Mouse (Mus musculus) hindbrain, embryonic 16.5 days (tissue): Measurements from ENCODE around the gene Mlx. TPM values are rescaled to one million over a fixed set of nuclear protein-coding genes. Genes with fewer than 3 reads are reported as not detected.
"Not testable (repeated sequence)": the region's sequence is repeated elsewhere in the genome, so short reads cannot be mapped to it uniquely, and the experiment has no call there.

Source experiments
- ATAC-seq: fragments of 200-750 bp; cut with Nextera tagmentation; 2 replicates; pipeline ENCODE4 v1.8.0; 2017; ENCODE audit warnings: moderate TSS enrichment, moderate library complexity
- H3K27ac ChIP-seq: fragments of 300-500 bp; sonication (generic); 2 replicates; pipeline ENCODE4 v1.5.1; 2014; ENCODE audit warnings: low read depth, mild to moderate bottlenecking, control low read depth, low read length, moderate library complexity
- H3K27me3 ChIP-seq: fragments of 300-500 bp; sonication (generic); replicated peaks from 2 replicates; pipeline ENCODE4 v1.6.1; 2014; ENCODE audit warnings: low read length; ENCODE audit not compliant: control insufficient read depth, insufficient read depth
- H3K36me3 ChIP-seq: fragments of 300-500 bp; sonication (generic); 2 replicates; pipeline ENCODE4 v1.6.1; 2014; ENCODE audit warnings: mild to moderate bottlenecking, low read length, moderate library complexity, mixed read lengths; ENCODE audit not compliant: control insufficient read depth, insufficient read depth
- H3K4me1 ChIP-seq: fragments of 300-500 bp; sonication (generic); 2 replicates; pipeline ENCODE4 v1.6.1; 2014; ENCODE audit warnings: low read depth, low read length; ENCODE audit not compliant: control insufficient read depth, insufficient read depth
- H3K4me2 ChIP-seq: fragments of 300-500 bp; sonication (generic); 2 replicates; pipeline ENCODE4 v1.6.1; 2014; ENCODE audit warnings: mild to moderate bottlenecking, low read length, control low read depth, moderate library complexity
- H3K4me3 ChIP-seq: fragments of 300-500 bp; sonication (generic); 2 replicates; pipeline ENCODE4 v1.5.1; 2014; ENCODE audit warnings: mild to moderate bottlenecking, low read length, control low read depth, moderate library complexity
- H3K9ac ChIP-seq: fragments of 300-500 bp; sonication (generic); 2 replicates; pipeline ENCODE4 v1.6.1; 2014; ENCODE audit warnings: low read depth, mild to moderate bottlenecking, control low read depth, low read length, moderate library complexity
- H3K9me3 ChIP-seq: fragments of 300-500 bp; sonication (generic); 2 replicates; pipeline ENCODE4 v1.6.1; 2014; ENCODE audit warnings: mild to moderate bottlenecking, low read length, moderate library complexity; ENCODE audit not compliant: control insufficient read depth
- WGBS: fragments of 180-500 bp; shearing (Covaris S2); extraction: QIAGEN DNeasy Blood & Tissue Kit; methylation state at CpG from one replicate; pipeline ENCODE4 v1.1.7; 2014; 5-methylcytosine and 5-hydroxymethylcytosine counted together
- polyA plus RNA-seq: library from polyadenylated mRNA; unstranded; fragments of >200 nt; fragmentation: Nextera tagmentation; extraction: Ambion mirVana; gene quantifications from 2 replicates; pipeline ENCODE4 v1.2.1, GENCODE M21; 2015

The Mlx gene
- polyA plus RNA-seq, 1 experiment from 2014 or later: 101 TPM

DNA sequence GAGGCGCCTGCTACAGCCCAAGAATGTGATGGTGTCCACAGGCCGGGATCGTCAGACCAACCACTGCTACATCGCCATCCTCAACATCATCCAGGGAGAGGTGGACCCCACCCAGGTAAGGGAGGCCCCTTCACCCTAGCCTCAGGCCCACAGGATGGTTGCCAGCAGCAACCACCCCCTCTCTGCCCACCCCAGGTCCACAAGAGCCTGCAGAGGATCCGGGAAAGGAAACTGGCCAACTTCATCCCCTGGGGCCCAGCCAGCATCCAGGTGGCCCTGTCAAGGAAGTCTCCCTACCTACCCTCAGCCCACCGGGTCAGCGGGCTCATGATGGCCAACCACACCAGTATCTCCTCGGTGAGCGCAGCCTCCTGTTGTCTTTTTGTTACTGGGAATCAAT is 37.9 kb downstream of the Mlx start:
- peaks cover 12% of the 10 kb centered on the region for H3K36me3 ChIP-seq
- H3K4me3 ChIP-seq, H3K4me1 ChIP-seq, H3K27ac ChIP-seq, H3K9ac ChIP-seq, H3K4me2 ChIP-seq, ATAC-seq, H3K27me3 ChIP-seq, H3K9me3 ChIP-seq: not testable (repeated sequence)
- WGBS: 100% methylated on average over 6 of the region's 9 CpGs

DNA sequence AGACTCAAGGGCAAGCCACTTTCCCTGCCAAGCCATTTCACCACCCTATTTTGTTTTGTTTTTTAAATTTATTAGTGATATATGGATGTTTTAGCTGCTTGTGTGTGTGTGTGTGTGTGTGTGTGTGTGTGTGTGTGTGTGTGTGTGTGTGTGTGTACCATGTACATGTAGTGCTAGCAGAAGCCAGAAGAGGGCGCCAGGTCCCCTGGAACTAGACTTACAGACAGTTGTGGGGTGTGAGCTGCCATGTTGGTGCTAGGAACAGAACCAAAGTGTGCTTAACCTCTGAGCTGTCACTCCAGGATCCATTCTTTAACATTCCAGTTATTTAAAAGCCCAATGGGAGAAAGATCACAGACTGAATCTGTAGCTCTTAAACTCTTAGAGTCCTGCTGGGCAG is 40.0 kb downstream of the Mlx start:
- WGBS: 100% methylated on average over 1 of the region's 1 CpGs
- Histone ChIP-seq H3K4me1 (no peaks in the 10 kb centered on the region), H3K9ac (no peak overlapping the region), H3K9me3 (no peaks in the 10 kb centered on the region), H3K4me3 (no peak overlapping the region), H3K27me3 (no peaks in the 10 kb centered on the region), H3K36me3 (peaks cover 12% of the 10 kb centered on the region), H3K27ac (no peak overlapping the region), H3K4me2 (no peak overlapping the region)
- ATAC-seq: no peak

DNA sequence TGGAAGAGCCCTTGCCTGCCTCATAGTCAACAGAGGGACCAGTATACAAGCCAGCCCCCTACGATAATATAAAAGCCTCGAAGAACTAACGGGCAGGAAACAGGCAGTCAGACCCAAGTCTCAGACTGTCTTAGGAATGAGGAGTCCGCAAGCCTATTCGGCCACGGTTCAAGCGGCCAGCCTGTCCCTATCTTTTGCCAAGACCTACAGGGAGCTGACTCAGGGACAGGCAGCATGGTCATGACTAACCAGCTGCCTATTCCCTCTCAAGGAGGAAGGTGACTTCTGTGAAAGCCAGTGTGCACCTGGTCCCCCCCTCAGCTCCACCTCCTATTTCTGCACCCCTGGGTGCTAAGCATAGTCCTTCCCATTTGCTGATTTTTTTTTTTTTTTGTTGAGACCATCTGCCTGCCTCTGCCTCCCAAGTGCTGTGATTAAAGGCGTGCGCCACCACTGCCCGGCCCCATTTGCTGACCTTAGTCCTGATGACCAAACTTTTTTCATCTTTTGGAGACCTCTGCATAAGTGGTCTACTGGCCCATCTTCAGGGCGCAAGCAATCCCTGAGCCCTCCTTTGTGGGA is 42.0 kb downstream of the Mlx start:
- no peaks in the 10 kb centered on the region for H3K9me3 ChIP-seq
- H3K4me1 ChIP-seq: no peaks in the 10 kb centered on the region
- H3K27me3 ChIP-seq: no peaks in the 10 kb centered on the region
- no peak overlapping the region for H3K4me3 ChIP-seq
- WGBS: 89% methylated on average over 11 of the region's 11 CpGs
- peaks cover 12% of the 10 kb centered on the region for H3K36me3 ChIP-seq
- H3K9ac ChIP-seq: no peak overlapping the region
- H3K4me2 ChIP-seq: no peak overlapping the region
- no peak for ATAC-seq
- H3K27ac ChIP-seq: no peak overlapping the region

DNA sequence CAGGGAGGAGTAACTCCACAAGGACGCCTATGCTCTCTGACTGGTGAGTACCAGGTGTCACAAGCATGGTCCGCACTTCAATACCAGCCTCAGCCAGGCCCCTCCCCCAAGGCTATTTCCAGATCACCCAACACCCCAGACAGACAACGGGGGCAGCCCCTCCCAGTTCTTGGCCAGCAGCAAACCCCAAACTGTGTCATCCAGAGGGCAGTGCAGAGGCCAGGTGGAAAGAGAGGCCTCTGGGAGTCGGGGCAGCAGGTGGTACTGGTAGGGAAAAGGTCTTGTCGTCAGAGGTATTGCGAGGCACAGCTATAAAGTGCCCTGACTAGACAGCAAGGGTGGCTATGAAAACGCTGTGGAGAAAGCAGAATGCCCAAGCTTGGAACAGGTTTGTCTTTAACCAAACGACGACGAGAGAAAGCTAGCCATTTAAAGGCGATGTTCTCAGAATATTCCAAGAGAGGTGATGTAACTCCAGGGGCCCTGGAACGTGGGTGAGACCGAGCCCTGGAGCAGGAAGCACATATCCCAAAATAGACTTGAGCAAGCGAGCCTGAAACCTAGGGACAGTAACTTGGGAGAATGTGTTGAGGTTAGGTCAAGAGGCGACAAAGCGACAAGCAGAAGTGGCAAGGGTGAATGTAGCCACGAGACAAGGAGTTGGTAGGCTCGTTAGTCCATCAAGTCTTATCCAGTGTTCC is 43.1 kb downstream of the Mlx start:
- Histone ChIP-seq H3K4me1 (no peaks in the 10 kb centered on the region), H3K4me3 (no peak overlapping the region), H3K9me3 (no peaks in the 10 kb centered on the region), H3K4me2 (no peak overlapping the region), H3K27ac (no peak overlapping the region), H3K9ac (no peak overlapping the region), H3K27me3 (no peaks in the 10 kb centered on the region), H3K36me3 (peaks cover 12% of the 10 kb centered on the region)
- ATAC-seq: no peak
- WGBS: 53% methylated on average over 18 of the region's 18 CpGs

DNA sequence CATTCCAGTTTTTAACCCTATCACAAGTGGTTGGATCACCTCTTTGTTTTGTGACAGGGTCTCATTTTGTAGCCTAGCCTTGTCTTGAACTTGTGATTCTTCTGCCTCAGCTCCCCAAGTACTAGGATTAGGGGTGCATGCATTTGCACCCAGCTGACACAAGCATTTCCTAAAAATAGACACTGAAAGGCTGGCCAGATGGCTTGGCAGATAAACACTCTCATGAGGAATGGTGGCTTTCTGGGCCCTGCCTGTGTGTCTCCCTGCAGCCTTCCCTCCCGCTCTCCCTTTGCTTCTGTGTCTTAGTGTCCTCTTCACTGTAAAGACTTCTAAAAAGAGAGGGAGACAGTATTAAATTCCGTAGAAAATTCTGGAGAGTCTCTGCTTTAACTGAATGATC is 44.1 kb downstream of the Mlx start:
- H3K4me1 ChIP-seq: no peaks in the 10 kb centered on the region
- H3K36me3 ChIP-seq: peaks cover 8% of the 10 kb centered on the region
- H3K27ac ChIP-seq: no peak overlapping the region
- 79% methylated on average over 2 of the region's 2 CpGs for WGBS
- no peak overlapping the region for H3K9ac ChIP-seq
- no peak overlapping the region for H3K4me3 ChIP-seq
- no peak for ATAC-seq
- H3K4me2 ChIP-seq: no peak overlapping the region
- no peaks in the 10 kb centered on the region for H3K27me3 ChIP-seq
- no peaks in the 10 kb centered on the region for H3K9me3 ChIP-seq

DNA sequence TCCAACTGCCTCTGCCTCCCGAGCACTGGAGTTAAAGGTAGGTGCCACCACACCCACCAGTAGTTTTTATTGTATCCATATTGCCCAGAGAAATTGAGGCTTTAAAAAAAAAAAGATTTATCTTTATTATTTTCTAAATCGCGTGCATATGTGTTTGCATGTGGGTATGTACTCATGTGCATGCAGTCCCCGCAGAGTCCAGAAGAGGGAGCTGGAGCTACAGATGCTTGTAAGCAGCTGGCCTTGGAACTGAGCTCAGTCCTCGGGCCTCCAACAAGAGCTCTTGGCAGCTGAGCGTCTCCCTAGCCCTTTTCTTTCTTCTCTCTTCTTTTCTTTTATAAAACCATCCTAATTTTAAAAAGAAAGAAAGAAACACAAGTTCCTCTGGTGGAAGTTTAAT is 44.6 kb downstream of the Mlx start:
- Histone ChIP-seq H3K27ac (no peak overlapping the region), H3K4me1 (no peaks in the 10 kb centered on the region), H3K27me3 (no peaks in the 10 kb centered on the region), H3K36me3 (peaks cover 2% of the 10 kb centered on the region), H3K9ac (no peak overlapping the region), H3K9me3 (no peaks in the 10 kb centered on the region), H3K4me3 (no peak overlapping the region), H3K4me2 (no peak overlapping the region)
- 87% methylated on average over 6 of the region's 6 CpGs for WGBS
- ATAC-seq: no peak

DNA sequence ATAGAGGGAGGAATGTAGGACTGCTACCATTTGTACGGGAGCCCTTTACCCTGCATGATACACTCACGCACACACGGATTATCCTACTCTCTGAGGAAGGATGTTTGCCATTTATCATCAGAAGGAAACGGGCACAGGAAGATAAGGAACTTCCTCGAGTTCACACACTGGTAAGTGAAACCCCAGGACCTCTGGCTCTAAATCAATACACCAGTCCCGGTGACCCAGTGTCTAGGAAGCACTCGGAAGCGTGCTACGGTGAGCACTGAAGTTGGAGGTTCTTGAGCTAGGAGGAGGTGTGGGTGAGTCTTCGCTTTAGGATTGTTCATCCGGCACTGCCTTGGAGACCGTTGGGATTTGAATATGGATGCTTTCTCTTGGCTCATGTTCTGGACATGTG is 46.0 kb downstream of the Mlx start:
- H3K4me3 ChIP-seq: no peak overlapping the region
- no peaks in the 10 kb centered on the region for H3K27me3 ChIP-seq
- H3K9ac ChIP-seq: no peak overlapping the region
- no peak overlapping the region for H3K27ac ChIP-seq
- whole genome bisulfite sequencing: 80% methylated on average over 12 of the region's 12 CpGs
- ATAC-seq: no peak
- no peaks in the 10 kb centered on the region for H3K4me1 ChIP-seq
- no peak overlapping the region for H3K4me2 ChIP-seq
- no peaks in the 10 kb centered on the region for H3K36me3 ChIP-seq
- no peaks in the 10 kb centered on the region for H3K9me3 ChIP-seq

DNA sequence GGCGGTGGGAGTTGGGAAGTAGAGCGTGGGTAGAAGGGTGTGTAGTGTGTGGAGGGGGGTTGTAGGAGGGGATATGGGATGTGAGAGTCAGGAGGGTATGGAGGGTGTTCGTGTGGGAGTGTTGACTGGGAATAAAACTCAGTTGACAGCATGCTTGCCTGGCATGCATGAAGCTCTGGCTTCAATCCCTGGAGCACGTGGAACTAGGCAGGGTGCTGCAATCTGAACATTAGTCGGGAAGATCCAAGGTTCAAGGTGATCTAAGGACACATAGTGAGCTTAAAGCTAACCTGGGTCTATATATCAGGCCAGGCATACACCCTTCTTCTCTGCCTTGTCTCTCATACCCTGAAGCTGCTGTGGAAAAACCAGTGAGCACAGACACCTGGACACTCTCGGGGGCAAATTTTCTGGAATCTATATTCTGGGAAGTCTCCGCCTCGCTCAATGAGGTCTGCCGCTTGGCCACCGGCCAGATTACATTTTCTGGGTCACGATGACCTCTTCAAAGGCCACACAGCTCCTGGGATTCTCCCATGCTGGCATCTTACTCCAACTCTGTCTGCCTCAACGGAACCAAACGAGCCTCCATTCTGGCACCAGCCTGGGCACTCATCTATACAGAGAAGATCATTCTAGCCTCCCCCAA is 47.3 kb downstream of the Mlx start:
- Histone ChIP-seq H3K9me3 (no peaks in the 10 kb centered on the region), H3K4me2 (no peak overlapping the region), H3K27ac (no peak overlapping the region), H3K4me1 (no peaks in the 10 kb centered on the region), H3K9ac (no peak overlapping the region), H3K27me3 (no peaks in the 10 kb centered on the region), H3K4me3 (no peak overlapping the region), H3K36me3 (no peaks in the 10 kb centered on the region)
- WGBS: 82% methylated on average over 13 of the region's 13 CpGs
- ATAC-seq: no peak

DNA sequence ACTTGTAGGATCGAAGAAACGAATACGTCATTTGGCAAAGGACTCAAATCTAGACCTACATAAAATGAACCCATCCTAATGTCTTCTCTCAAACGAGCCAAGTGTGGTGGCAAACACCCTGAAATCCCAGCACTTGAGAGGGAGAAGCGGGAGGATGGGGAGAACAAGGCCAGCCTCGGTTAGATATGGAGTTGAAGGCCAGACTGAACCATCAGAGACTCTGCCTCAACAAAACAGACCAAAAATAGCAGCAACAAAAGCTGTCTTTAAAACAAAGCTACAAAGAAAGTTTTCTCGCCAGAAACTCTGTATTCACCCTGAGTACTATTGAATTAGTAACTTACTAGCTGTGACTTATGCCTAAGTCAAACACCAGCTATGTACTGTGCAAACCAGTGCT is 49.9 kb downstream of the Mlx start:
- H3K36me3 ChIP-seq: no peaks in the 10 kb centered on the region
- no peaks in the 10 kb centered on the region for H3K9me3 ChIP-seq
- peaks cover 3% of the 10 kb centered on the region; the same call in 1 of the 2 replicates for H3K4me1 ChIP-seq
- 81% methylated on average over 7 of the region's 7 CpGs for WGBS
- H3K4me2 ChIP-seq: no peak overlapping the region
- no peak overlapping the region for H3K4me3 ChIP-seq
- no peaks in the 10 kb centered on the region for H3K27me3 ChIP-seq
- no peak overlapping the region for H3K9ac ChIP-seq
- no peak overlapping the region for H3K27ac ChIP-seq
- ATAC-seq: no peak
